Mouse (Mus musculus) E14TG2a.4 (cell line): Measurements from ENCODE around the gene Sh3bp4.

ENCODE experiments used
- CTCF ChIP-seq: conservative IDR thresholded peaks from 2 replicates; pipeline ENCODE4 v1.5.1; 2014; ENCODE audit warnings: low read length
- NANOG ChIP-seq: IDR thresholded peaks from 2 replicates; pipeline ENCODE4 v1.6.1; 2014; ENCODE audit warnings: borderline replicate concordance, low read length, mixed read lengths
- POU5F1 ChIP-seq: IDR thresholded peaks from 2 replicates; pipeline ENCODE4 v1.6.1; 2014; ENCODE audit warnings: low read length, borderline replicate concordance

DNA sequence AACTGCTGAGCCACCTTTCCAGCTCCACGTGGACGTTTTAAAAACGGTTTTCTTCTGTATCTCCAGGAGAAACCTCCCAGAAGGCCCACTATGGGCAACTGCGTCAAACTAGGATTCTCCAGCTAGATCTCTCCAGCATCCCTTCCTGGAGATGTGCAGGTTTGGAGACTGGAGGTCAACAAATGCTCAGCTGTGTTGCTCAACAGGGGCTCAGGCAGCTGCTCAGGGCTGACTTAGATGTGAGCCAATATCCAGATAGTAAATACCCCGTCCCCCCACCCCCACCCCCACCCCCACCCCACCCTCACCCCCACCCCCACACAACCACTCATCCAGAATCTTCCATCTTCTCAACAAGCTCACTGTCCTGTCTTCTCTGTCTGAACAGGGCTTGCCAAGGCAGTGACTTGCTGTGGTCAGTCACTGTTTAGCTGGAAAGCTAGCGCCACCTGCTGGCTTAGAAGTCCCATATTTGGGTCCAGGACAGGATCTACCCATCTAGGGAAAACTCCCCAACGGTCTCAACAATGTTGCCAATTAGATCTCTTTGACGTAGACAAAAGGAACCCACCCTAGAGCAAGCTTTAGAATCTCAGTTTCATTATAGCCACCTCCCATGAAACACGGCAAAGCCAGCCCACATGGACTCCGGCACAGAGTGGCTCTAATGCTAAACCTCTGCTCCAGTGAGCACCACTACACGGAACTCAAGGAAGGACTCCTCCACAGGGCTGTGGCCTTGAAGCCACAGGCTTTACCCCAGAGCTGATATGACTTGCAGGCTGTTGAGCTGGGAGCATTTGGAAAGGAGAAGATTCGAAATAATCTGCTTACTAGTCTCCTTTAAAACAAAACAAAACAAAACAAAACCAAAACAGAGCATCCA is 125.9 kb downstream of the Sh3bp4 start:
- peak; percentile 39 for TF ChIP-seq CTCF
- TF ChIP-seq NANOG, result no peak
- TF ChIP-seq POU5F1, result no peak
